Comparison of ENCODE assay signal across 10 mouse cellular contexts in genomic region chrX:77432001-77432565, GRCm38 (mm10).
DNase-seq lines count a peak whose midpoint lies in the region; ATAC-seq and TF ChIP-seq lines count a peak whose summit lies in the region.
"Had no signal": no experiment of that assay in that cellular context is flagged by ENCODE, and none has a peak within 500 bp of the region (broad histone marks: within the 10 kb centered on the region; RNA-seq: fewer than 3 reads in every experiment).

No protein-coding gene starts in this region.

- TF ChIP-seq CTCF in embryonic fibroblast, embryonic 13.5 days (IDR thresholded peaks at IDR 0.05; ENCODE audit: borderline replicate concordance, insufficient read depth, low read length), result no peak

- no peak overlapping the region for H3K4me3 ChIP-seq in hindbrain, embryonic 10.5 days
- no peak overlapping the region for H3K4me3 ChIP-seq in hindbrain, embryonic 11.5 days (ENCODE audit: low read depth, low read length)
- H3K4me3 ChIP-seq in embryonic fibroblast, embryonic 13.5 days (ENCODE audit: insufficient read depth, low read length), result no peak overlapping the region
- no peak overlapping the region for H3K4me3 ChIP-seq in midbrain, embryonic 13.5 days (replicated peaks)

- WGBS in hindbrain, embryonic 10.5 days, result 86% methylated on average over 2 of the region's 2 CpGs
- 82% methylated on average over 2 of the region's 2 CpGs for WGBS in hindbrain, embryonic 11.5 days
- 72% methylated on average over 2 of the region's 2 CpGs for WGBS in midbrain, embryonic 13.5 days

- H3K4me1 ChIP-seq in hindbrain, embryonic 10.5 days (replicated peaks), result no peaks in the 10 kb centered on the region
- no peaks in the 10 kb centered on the region for H3K4me1 ChIP-seq in hindbrain, embryonic 11.5 days (replicated peaks; ENCODE audit: control insufficient read depth, insufficient read depth, low read length)
- no peaks in the 10 kb centered on the region for H3K4me1 ChIP-seq in embryonic fibroblast, embryonic 13.5 days (ENCODE audit: control insufficient read depth, insufficient read depth, low read length)
- peaks cover 3% of the 10 kb centered on the region; the same call in 1 of the 2 replicates for H3K4me1 ChIP-seq in midbrain, embryonic 13.5 days (replicated peaks)

- H3K36me3 ChIP-seq in hindbrain, embryonic 10.5 days, result no peaks in the 10 kb centered on the region
- H3K36me3 ChIP-seq in hindbrain, embryonic 11.5 days (ENCODE audit: control insufficient read depth, insufficient read depth, low read length), result no peaks in the 10 kb centered on the region
- H3K36me3 ChIP-seq in midbrain, embryonic 13.5 days, result no peaks in the 10 kb centered on the region
- H3K36me3 ChIP-seq: G1E had no signal

- 0 out of 2 replicates have a peak overlapping the region, but pooled peaks have one; percentile 40 for H3K27ac ChIP-seq in hindbrain, embryonic 10.5 days
- H3K27ac ChIP-seq in hindbrain, embryonic 11.5 days (ENCODE audit: low read depth, low read length), result no peak overlapping the region
- H3K27ac ChIP-seq in embryonic fibroblast, embryonic 13.5 days (ENCODE audit: insufficient read depth, low read length), result peak overlapping the region; percentile 37
- peak overlapping the region; percentile 69 for H3K27ac ChIP-seq in midbrain, embryonic 13.5 days
- H3K27ac ChIP-seq: liver, embryonic 14.5 days had no signal

- no peaks in the 10 kb centered on the region for H3K9me3 ChIP-seq in hindbrain, embryonic 10.5 days
- no peaks in the 10 kb centered on the region for H3K9me3 ChIP-seq in hindbrain, embryonic 11.5 days (ENCODE audit: control insufficient read depth, low read length)
- no peaks in the 10 kb centered on the region for H3K9me3 ChIP-seq in midbrain, embryonic 13.5 days
- H3K9me3 ChIP-seq: G1E had no signal

- H3K4me2 ChIP-seq in hindbrain, embryonic 11.5 days (replicated peaks; ENCODE audit: low read depth, low read length), result no peak overlapping the region
- no peak overlapping the region for H3K4me2 ChIP-seq in midbrain, embryonic 13.5 days (replicated peaks)

- no peaks in the 10 kb centered on the region for H3K27me3 ChIP-seq in hindbrain, embryonic 10.5 days (ENCODE audit: insufficient read depth, poor library complexity, severe bottlenecking)
- no peaks in the 10 kb centered on the region for H3K27me3 ChIP-seq in hindbrain, embryonic 11.5 days (ENCODE audit: control insufficient read depth, insufficient read depth, low read length)
- no peaks in the 10 kb centered on the region for H3K27me3 ChIP-seq in midbrain, embryonic 13.5 days

- ATAC-seq in hindbrain, embryonic 11.5 days (ENCODE audit: low FRiP score), result no peak
- no peak for ATAC-seq in midbrain, embryonic 13.5 days

- H3K9ac ChIP-seq in hindbrain, embryonic 11.5 days (ENCODE audit: low read depth, low read length), result no peak overlapping the region
- no peak overlapping the region for H3K9ac ChIP-seq in midbrain, embryonic 13.5 days (replicated peaks)
- H3K9ac ChIP-seq: liver, embryonic 14.5 days had no signal

- DNase-seq in hindbrain, embryonic 10.5 days (ENCODE audit: low spot score), result no peak
- DNase-seq in hindbrain, embryonic 11.5 days (ENCODE audit: low spot score), result no peak
- peak; percentile 22 for DNase-seq in cerebellum, adult 11 months
- DNase-seq in natural killer cell, adult 2 months (ENCODE audit: low spot score in 2 of 2), result no peak
- DNase-seq in MN1 (ENCODE audit: low spot score), result no peak
- DNase-seq in right cerebral cortex, adult 18-20 months, result no peak

- TF ChIP-seq POLR2A in embryonic fibroblast, embryonic 13.5 days (IDR thresholded peaks at IDR 0.05; ENCODE audit: low read depth, low read length), result no peak
